Mouse (Mus musculus): ENCODE data around the gene Rnf150.

The Rnf150 gene

GRCm38 (mm10) chr8:82926518-82926917 is 63.4 kb downstream of the Rnf150 start:
- in situ Hi-C loops (cut with MboI; ENCODE audit: unreplicated experiment in 2 of 2) = no loop called here

- in situ Hi-C loops (cut with MboI; ENCODE audit: unreplicated experiment in 2 of 2) = loop anchor here in 1 of 2 experiments (5.0 kb wide), 1 partner anchor 44 kb away; no protein-coding TSS in a partner anchor
Measured at GRCm38 (mm10) chr8:82931554-82931953, 68.4 kb downstream of the Rnf150 start.

GRCm38 (mm10) chr8:82936162-82936561 is 73.0 kb downstream of the Rnf150 start:
- in situ Hi-C loops (cut with MboI; ENCODE audit: unreplicated experiment in 2 of 2) = no loop called here

DNA sequence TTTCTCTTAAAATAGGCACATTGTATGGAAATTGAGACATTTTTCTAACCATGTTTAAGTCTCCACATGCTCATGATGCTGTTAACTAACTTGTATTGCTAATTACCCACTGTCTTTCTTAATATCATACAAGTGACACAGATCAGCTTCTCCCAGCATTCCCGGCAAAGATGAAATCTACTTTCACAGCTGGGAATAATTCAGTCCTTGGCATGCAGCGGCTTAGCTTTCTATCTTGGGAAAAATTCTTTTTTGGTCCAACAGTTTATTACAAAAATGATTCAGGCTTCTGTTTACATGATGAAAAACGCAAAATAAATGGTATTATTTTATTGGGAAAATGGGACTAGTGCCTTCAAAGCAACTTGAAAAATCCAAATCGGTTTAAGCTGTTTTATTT is 73.7 kb downstream of the Rnf150 start:
- in situ Hi-C loops (cut with MboI; ENCODE audit: unreplicated experiment in 2 of 2) = no loop called here

GRCm38 (mm10) chr8:82939912-82940311 is 76.8 kb downstream of the Rnf150 start:
- in situ Hi-C loops (cut with MboI; ENCODE audit: unreplicated experiment in 2 of 2) = no loop called here

DNA sequence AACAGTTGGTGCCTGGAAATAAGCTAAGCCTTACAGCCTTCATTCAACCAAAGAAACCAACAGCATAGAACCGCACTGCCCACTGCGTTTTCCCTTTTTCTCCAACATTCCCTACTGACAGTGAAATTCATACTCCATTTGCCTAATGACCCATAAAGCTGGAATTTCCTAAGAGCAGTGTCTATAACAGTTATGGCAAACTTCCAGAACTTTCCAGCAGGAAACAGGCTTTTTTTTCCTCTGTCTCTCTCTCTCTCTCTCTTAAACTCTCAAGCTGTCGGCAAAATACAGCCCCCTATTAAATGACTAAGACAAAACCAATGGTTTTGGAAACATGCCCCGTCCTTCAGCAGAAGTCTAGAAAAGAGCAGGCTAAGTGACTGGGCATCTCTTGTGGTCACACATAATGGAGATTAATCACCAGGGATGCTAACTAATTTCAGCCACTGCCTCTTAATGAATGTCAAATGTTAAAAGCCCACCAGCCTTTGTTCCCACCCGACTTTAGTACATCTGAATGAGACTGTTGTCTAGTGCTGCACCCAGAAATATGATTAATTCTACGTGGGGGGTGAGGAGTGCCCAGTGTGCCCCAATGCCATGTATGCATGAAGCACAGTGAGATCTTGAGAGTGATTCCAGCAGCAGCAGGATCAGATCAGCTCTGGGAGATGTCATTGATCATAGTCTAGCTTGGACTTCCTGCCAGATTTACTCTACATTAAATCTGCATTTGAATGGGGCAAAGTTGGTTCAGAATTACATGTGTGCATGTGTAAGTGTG is 80.3 kb downstream of the Rnf150 start:
- in situ Hi-C loops (cut with MboI; ENCODE audit: unreplicated experiment in 2 of 2) = no loop called here

DNA sequence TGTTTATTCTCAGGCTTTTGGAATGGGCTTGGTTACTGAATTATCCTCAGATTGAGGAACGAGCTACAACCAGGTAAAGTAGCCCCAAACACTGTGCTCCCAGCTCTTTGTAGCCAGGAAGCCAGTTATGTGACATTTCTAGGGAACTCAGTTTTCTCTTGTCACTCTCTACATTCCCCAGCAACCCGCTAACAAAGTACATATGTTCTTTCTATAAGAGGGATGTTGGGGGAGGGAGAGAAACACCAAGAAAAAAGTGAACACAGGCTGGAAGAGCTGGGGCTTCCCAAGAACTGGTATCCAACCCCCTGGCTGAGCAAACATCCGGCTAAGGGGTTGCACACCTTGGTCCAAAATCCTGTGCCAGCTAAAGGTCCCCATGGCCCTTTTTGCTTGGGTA is 82.7 kb downstream of the Rnf150 start:
- in situ Hi-C loops (cut with MboI; ENCODE audit: unreplicated experiment in 2 of 2) = no loop called here

DNA sequence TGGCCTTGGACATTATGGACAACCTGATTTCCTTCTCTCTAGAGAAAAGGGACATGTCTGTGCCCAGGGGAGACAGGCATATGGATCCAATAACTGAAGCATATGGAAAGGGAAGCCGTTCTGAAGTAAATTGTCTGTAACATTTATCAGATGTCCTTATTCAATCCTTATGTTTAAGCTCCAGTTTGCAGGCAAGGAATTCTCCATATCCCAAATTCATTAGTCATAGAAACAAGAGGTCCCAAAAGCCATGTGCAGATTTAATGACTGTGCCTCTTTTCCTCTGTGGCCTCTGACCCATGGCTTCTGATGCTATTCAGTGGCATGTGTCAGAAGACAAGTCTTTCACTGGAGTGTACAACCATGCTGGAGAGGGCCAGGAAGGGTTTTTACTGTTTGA is 83.5 kb downstream of the Rnf150 start:
- in situ Hi-C loops (cut with MboI; ENCODE audit: unreplicated experiment in 2 of 2) = no loop called here

GRCm38 (mm10) chr8:82955162-82955754 is 92.1 kb downstream of the Rnf150 start:
- in situ Hi-C loops (cut with MboI; ENCODE audit: unreplicated experiment in 2 of 2) = no loop called here

DNA sequence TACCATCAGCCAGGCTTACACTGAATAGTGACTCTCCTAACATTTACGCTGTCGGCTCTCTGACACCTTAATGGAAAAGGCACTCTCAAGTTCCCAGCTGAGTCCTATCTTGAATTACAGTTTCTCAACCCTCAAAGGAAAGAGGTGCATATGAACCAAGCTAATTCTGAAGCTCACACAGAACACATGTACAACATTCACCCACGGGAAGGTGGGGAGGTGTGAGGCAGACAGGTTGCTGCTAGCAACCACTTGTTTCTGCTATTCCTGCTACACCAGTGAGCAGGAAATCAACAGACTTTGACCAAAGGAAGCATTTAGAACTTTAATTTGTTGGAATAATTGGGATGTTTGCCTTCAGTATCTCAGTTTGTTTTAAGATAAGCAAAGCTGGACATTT is 96.3 kb downstream of the Rnf150 start:
- in situ Hi-C loops (cut with MboI; ENCODE audit: unreplicated experiment in 2 of 2) = no loop called here

GRCm38 (mm10) chr8:82959980-82960610 is 96.9 kb downstream of the Rnf150 start:
- in situ Hi-C loops (cut with MboI; ENCODE audit: unreplicated experiment in 2 of 2) = no loop called here

- in situ Hi-C loops (cut with MboI; ENCODE audit: unreplicated experiment in 2 of 2) = no loop called here
Measured at GRCm38 (mm10) chr8:82964537-82964936, 101.4 kb downstream of the Rnf150 start.

DNA sequence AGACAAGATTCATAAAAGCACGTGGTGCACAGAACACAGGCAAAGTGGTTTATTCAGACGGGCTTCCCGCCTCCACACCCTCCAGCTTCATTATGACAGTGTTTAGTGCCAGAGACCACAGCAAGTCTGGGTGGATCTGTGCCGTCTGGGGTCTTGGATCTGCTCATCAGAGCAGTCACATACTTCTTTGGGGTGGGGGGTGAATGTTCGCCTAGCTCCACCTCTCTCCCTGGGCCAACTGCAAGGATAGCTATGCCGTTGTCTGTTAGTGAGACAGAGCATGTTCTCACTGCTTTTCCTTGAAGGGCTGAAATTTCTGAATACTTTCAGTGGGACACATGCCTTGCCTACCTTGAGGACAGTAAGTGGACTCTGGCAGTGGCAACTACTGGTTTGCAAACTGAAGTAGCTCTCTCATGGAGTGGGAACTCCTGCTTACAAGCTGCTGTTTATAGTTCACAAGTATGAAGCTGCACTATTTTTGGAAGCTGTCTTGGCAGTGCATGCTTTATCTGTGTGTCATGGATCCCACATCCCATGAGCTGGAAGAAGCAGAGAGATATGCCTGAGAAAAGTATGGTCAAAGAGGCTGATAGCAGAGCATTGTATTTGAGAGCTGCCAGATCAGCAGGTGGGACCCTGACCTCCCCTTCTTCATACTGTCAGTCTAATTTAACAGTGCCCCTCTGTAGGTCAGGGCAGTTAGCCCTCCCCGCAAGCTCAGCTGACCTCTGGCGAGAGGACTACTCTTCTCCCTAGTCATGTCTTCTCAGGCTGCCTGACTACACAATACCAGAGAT is 104.9 kb downstream of the Rnf150 start:
- in situ Hi-C loops (cut with MboI; ENCODE audit: unreplicated experiment in 2 of 2) = no loop called here

GRCm38 (mm10) chr8:82969967-82970366 is 106.8 kb downstream of the Rnf150 start:
- in situ Hi-C loops (cut with MboI; ENCODE audit: unreplicated experiment in 2 of 2) = no loop called here

DNA sequence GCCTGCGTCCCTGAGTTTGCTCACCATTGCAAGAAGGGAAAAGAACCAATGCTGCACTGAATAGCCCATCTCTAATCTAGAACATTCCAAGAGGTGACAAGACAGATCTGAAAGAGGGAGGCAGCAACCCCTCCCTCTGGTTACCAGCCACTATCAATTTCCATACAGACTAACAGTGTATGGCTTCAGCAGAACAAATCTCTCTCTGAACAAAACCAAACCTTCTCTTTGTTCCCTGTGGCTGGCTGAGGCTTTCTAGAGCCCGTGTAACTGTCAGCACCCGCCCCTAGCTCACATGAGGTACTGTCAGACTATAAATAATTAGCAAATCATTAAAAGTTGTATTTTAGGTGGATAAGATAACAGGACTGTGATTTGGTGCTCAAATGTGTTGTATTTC is 109.7 kb downstream of the Rnf150 start:
- in situ Hi-C loops (cut with MboI; ENCODE audit: unreplicated experiment in 2 of 2) = no loop called here

- in situ Hi-C loops (cut with MboI; ENCODE audit: unreplicated experiment in 2 of 2) = no loop called here
Measured at GRCm38 (mm10) chr8:82973331-82973730, 110.2 kb downstream of the Rnf150 start.

DNA sequence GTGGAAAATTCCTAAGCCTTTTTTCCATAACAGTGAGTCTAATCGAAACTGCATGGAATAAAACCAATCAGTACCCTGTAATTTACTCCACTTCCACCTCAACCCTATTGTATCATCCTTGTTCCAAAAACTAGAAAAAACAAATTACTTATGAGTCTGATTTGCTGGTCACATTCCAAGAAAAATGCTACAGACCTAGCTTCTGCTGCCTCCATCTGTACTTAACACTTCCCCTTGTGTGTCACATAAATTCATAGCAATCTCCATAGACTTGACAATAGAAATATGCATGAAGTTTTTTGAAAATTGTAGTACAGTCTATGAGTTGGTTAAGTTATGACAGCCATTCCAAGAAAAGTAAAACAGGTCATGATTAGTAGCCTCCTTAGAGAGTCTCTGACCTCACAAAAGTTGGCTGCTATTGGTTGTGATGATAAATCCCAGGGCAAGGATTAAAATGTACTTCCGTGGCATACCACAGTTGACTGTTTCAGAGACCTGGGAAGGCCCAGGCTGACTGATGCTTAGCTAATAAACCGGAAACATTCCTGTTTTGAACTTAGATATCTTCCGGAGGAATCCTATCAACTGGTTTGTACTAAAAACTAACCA is 118.2 kb downstream of the Rnf150 start:
- in situ Hi-C loops (cut with MboI; ENCODE audit: unreplicated experiment in 2 of 2) = loop anchor here in 1 of 2 experiments (25.0 kb wide), 1 partner anchor 1969 kb away; the partner anchor contains the start of gene Usp38

GRCm38 (mm10) chr8:82982873-82983272 is 119.7 kb downstream of the Rnf150 start:
- in situ Hi-C loops (cut with MboI; ENCODE audit: unreplicated experiment in 2 of 2) = loop anchor here in 1 of 2 experiments (25.0 kb wide), 1 partner anchor 1971 kb away; the partner anchor contains the start of gene Usp38

DNA sequence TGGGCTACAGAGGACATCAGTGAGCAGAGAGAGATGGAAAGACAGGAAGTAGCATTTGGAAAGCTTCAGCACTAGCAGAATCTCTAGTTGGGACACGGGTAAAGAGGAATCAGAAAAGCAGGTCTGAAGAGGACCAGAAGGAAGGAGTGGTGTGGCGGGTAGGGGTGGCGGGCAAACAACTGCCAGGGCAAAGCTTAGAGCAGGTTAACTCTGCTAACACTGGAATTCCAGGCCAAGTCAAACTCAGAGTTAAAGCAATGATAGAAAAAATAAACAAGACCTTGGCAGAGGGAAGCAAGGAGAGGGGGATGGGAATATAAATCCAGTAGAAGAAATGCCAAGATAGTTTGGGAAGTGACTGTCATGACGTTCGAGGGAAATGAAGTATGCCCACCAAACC is 120.1 kb downstream of the Rnf150 start:
- in situ Hi-C loops (cut with MboI; ENCODE audit: unreplicated experiment in 2 of 2) = loop anchor here in 1 of 2 experiments (25.0 kb wide), 1 partner anchor 1971 kb away; the partner anchor contains the start of gene Usp38

GRCm38 (mm10) chr8:82992093-82992492 is 128.9 kb downstream of the Rnf150 start:
- in situ Hi-C loops (cut with MboI; ENCODE audit: unreplicated experiment in 2 of 2) = loop anchor here in 1 of 2 experiments (5.0 to 25.0 kb wide), 2 partner anchors 175 to 1980 kb away; partner anchors contain the start of genes Gm10645, Tbc1d9 and Usp38
